Mouse (Mus musculus): ENCODE measurements at regions not wholly inside any gene's neighbourhood (a gene's known extent, or its start where the extent isn't known, plus 50 kb on each side); places are given as distances from the start of the nearest gene placed in this dataset.

DNA sequence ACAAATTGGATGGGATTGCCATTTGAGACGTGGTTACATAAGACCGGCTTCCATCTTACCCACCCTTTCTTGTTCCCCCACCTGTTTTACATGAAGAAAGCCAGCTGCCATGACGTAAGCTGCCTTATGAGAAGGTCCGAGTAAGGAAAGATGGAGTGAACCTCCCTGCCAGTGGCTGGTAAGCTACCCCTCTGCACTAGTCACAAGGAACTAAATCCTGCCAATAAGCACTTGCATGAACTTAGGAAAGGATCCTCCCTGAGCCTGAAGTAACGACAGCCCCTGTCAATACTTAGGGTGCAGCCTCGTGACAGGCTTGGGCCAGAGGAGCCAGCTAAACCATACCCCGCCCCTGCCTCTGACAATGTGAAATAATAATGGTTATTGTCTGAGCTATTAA lies 62.8 kb upstream of the Gm47985 start:
- no peak for DNase-seq (ENCODE audit: low spot score in 2 of 2)

DNA sequence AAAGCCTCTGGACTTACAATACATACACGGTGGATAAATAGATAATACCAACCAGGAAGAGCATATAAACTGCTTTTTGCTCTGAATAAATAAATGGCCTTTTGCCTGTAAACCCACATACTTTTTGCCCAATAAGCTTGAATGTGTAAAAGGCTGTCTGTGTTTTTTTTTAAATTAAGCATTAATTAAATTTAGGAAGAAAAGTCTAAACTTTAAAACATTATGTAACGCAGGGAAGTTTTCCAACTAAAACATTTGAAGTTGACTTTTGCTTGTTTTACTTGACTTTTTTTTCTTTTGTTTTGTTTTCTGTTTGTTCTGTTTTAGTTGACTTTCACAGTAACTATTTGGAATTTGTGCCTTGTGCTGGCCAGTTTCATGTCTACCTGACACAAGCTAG lies 60.7 kb upstream of the Gm47985 start:
- no peak for DNase-seq (ENCODE audit: low spot score in 2 of 2)

DNA sequence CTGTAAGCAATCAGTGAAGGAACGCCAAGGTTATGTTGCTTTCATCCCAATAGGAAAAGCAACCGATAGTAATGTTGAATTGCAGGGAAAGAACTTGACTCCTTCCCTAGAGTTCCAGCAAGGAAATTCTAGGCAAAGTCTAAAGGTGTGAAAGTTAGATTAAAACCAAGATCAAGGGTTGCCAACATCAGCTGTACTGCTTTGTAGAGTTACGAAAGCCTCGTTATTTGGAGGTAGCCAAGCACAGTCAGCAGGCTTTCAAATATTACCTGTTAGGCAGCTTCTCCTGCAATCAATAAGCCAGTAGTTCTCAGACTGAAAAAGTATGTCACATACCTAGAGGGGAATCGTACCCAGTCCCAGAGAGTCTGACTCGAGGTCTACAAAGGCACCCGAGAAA lies 58.4 kb upstream of the Gm47985 start:
- DNase-seq (ENCODE audit: low spot score in 2 of 2), result no peak

DNA sequence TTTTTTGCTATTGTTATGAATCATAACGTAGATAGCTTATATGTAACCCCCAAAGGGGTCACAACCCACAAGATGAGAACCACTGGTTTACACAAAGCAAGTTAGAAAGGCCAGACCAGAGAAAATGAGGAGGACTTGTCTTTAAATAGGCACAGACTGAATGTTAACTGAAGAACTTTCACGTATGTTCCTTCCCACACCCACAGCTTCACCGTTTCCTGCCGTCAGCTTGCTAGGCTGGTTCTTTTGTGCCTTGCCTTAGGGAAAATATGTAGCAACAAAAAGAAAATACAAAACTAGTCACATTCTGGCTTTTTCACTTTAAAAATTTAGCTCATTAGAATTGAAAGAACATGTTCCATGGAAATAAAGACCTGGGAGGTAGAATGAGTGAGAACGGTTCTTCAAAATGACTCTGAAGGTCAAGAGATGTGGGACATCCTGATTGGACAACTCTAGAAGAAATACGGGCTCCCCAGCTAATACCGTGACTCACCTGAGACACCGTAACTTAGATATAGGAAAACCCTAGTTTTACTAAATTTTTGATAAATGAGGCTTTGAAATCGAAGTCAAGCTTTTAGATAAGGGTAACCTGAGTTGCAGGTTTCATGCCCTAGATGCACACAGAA lies 57.2 kb upstream of the Gm47985 start:
- no peak for DNase-seq (ENCODE audit: low spot score in 2 of 2)

DNA sequence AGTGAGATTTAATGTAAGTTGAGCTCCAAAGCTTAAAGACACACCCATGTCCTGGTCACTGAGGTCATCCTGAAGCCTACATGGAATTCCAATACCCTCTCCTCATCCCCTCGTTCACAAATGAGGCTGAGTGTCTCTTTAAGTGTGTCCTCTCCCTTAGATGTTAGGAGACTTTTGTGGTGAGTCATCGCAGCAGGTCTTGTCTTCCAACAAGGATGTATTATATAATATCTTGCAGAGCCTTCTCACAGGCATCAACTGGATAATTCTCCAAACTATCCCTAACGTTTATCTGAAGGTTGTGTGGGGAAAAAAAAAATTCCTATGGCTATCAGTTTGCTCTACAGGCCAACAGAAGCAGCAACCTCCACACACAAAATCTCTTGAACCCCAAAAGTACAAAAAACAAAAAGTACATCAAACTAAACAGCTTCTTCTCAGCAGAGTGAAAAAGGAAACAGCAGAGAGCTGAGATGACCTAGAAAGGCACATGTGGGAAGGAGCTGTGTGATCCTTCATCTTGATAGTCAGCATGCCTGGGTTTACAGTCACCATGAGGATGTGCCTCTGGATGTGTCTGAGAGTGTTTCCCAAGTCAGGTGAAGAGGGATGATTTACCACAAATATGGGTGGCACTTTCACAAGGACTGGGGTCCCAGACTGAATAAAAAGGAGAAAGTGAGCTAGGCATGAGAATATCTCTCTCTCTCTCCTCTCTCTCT lies 56.4 kb upstream of the Gm47985 start:
- DNase-seq (ENCODE audit: low spot score in 2 of 2), result no peak

DNA sequence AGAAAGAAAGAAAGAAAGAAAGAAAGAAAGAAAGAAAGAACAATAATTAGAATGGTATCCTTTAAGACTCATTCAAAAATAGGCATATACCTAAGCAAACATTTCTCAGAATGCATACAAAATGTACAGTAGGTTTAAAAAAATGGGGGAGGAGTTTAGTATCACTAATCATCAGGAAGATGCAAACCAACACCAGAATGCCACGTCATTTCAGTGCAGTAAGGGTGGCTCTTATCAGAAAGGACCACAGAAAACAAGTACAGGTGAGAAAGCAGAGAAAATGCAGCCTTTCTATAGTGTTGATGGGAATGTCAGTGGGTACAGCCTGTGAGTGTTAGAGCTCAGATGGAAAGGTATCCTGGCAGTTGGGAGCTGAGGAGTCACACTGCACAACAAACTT lies 55.6 kb upstream of the Gm47985 start:
- no peak for DNase-seq (ENCODE audit: low spot score in 2 of 2)

DNA sequence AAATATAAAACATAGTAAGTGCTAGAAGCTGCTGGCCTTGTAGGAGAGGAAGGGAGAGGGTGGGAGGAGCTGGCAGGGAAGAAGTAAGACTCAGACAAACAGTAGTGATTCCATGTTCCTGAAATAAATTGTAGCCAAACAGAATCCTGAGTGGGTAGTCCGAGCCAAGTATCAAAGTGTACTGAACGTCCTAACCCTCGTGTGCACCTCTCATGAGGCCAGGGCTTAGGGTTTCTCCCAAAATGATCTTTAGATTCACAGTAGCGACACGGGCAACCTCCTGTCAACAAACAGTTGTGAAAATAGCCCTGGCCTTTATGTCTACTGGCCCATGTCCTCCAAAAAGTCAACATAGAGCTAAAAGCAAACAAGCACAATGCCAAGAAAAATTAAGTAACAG lies 54.3 kb upstream of the Gm47985 start:
- no peak for DNase-seq (ENCODE audit: low spot score in 2 of 2)

DNA sequence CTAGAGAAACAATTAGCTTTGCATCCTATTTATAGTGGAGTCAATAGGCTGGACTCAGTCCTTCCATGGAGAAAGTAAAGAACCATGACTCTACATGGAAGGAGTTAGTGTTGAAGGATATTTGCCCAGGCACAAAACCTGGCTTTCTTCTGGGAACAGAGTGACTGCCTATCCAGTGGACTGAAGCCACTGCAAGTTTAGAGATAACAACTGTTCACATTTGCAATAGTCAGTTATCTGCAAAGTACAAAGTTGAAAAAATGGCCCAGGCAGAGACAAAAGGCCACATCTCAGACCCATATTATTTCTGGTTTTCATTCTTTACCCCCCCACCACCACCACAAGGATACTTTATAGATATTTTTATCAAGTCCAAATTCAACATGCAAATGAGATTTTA lies 53.4 kb upstream of the Gm47985 start:
- DNase-seq (ENCODE audit: low spot score in 2 of 2), result no peak

DNA sequence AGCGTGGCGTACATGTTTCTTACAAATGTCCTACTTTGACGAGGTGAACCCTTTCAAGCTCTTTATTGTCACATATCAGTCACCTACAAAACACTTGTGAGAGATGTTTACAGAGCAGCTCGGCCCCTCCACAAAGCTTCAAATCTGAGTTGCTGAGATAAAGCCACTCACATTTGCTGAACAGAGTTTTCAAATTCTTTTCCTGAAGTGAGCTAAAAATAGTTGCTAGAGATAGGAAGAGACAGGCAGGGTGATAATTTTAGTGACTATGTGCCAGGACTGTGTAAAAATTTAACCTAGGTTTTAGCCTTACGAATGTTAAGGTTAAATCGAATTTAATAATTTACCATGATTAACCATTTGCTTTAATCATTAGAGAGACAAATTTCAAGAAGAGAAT lies 52.3 kb upstream of the Gm47985 start:
- DNase-seq (ENCODE audit: low spot score in 2 of 2), result no peak

DNA sequence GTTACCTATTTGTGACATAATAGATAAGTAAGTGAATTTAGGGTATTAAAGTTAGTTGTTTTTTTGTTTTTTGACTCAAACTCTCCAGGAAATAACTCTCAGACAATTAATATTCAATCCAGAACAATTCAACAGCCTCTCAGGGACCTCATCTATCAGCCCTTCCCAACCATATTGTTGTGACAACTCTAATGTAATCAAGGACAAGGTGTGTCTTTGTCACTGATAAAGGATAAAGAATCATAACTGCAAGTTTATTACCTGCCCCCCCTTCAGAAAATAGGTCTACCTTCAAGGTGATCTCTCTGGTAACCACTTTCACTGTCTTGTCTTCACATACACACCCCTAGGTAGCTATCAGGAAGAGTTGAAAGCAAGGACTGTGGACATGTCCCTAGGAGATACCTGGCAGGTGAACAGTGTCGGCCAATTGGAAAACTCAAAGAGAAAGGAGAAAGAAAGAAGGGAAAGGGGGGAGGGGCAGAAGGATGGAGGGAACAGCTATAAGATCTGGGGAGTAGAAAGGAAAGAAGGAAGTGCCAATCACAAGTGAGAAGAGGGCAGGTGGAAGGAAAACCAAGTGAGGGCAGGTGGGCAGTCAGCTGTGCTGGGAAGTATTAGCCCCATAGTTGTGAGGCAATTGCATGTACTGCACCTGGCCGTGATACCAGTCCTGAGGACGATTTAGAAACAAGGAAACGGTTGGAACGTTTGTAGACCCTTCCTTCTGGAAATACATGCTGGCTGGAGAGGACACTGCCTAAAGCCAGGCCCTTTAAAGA lies 51.3 kb upstream of the Gm47985 start:
- DNase-seq (ENCODE audit: low spot score in 2 of 2), result no peak

DNA sequence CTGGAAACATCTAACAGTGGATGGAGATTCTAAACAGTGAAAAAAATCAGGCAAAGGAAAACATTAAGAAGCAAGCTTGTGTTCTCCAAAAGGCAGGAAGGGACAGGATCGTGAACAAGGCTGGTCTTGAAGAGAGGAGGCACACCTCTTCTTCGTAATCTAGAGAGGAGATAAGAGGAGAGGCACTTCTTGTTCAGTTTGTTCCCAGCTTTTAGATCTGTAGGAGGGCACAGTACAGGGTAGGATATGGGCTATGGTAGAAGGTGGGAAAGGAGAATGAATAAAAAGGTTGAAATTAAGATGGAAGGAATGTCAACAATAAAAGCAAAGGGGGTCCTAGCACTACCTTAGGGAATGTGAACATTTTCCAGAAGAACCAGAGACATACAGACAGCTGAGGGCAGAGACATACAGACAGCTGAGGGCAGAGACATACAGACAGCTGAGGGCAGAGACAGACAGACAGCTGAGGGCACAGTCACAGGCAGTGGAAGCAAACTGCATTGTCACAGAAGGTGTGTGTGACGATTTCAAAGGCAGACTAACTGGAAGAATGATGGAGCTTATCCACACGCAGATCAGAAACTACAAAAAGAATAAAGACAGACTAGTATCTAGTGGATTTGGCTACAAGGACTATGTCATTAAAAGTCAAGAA lies 50.6 kb upstream of the Gm47985 start:
- no peak for DNase-seq (ENCODE audit: low spot score in 2 of 2)
